Mouse (Mus musculus): ENCODE measurements around the gene Slc25a13. TPM values are rescaled to one million over a fixed set of nuclear protein-coding genes. Genes with fewer than 3 reads are reported as not detected.

The Slc25a13 gene
- total RNA-seq, 2 experiments from 2014 or later = 2.9 to 3.4 TPM

DNA sequence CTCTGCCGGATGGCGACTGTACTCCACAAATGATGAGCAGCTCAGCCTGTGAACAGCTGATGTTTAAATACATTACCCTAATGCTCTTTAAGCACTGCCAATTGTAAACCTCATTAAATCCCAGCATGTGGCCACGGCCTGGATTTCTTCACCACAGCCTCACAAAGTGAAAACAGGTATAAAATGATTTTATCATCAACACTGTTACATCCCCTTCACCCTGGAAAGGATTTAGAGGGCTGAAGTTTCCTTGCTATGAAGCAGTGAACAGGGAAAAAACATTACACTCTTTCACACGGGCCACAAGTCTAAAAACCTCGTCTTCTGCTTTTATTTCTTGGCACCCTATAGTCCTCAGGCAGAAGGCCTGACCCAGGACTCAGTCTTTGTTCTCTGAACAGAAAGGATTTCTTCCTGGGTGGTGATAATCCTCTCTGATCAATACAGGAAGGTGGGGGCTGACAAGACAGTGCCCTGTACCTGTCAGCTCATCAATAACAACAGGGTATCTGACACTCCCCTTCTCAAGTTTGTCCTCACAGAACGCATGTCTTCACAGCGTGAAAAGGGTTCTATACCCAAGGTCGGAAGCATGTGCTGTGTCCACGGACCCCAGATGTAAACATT lies 42.9 kb downstream of the Slc25a13 start:
- no peak for ATAC-seq (replicated peaks; ENCODE audit: low FRiP score, poor library complexity, severe bottlenecking)

DNA sequence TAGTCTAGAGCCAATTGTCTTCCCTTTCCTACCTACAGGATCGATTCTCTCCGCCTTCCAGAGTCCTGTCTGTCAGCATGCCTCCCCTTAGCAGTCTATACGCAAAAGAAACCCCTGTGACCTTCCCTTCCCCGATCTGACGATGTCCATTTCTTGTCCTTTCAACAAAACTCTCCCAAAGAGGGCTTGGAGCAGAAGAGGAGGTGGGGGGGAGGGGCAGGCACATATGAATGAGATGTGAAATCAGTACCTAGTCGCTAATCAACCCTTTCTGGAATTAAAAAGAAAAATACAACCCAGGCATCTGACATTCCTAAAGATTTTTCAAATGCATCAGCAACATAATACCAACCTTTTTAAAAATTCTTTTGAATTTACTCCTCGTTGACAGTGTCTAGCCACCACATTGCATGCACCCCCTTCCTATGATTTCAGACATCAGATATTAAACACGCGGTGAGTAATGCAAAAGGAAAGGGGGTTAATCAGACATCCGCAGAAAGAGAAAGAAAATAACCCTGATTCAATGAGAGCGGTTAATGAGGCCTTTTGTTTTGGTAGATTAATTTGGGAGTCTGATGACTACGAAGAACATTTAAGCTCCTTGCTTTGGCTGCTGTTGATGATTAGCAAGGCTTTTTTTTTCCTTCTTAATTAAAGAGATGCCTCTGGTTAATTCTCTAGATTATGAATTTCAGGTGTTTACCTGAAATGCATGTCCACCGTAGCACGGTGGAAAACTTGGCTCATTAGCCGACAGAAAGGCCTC lies 43.6 kb downstream of the Slc25a13 start:
- no peak for ATAC-seq (replicated peaks; ENCODE audit: low FRiP score, poor library complexity, severe bottlenecking)

DNA sequence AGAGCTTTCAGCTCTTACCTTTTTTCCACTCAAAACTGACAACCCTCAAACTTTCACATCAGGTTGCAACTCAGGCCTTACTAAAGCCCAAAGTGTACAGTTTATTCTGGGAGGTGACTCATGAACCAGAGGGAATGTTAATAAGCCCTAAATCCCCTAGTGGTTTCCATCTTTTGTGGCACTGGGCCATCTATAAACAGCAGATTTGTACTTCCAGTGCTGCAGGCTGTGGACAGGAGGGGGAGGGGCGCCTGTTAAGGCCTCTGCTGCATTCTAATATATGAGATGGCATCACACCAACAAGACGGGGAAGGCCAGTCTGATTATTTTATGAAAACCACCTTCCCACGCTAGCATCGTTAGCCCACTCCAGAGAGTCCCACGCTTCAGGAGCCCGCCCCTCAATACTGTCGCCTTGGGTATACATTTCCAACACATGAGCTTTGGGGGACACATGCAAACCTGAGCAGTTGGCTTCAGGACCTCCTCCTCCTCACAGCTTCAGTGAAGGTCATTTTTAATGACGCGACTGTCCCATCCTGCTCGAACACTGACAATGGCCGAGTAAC lies 48.3 kb downstream of the Slc25a13 start:
- no peak for ATAC-seq (replicated peaks; ENCODE audit: low FRiP score, poor library complexity, severe bottlenecking)

DNA sequence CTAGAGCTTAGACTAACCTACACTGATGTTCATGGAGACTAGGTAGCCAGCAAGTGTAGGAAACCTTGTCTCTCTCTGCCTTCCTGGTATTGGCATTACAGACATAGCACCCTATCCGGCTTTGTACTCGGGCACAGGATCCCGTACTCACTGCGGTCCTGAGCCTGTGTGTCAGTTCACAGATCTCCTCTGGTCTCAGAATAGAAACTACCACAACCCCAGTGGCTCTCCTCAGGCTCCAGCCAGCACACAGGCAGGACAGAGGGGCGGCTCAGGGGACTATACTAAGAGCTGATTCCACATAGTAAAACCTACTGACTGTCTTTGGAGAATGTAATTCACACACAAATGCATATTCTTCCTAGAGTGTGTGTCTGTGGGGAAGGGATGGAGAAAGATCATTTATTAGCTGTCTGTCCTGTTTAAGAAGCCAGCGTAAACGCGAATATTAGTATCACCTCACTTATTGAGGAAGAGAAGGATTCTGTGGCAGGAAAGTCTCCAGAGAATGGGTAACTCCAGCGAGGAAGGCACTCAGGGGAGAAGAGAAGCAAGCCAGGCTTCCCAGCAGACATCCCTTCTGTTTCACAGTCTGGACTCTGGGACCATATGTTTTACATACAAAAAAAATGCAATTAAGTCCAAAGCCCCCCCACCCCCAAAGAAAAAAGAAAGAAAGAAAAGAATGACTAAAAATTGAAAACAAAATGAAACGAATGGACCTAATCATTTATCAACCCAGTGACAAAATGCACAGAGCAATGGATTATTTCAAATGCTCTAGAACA lies 49.4 kb downstream of the Slc25a13 start:
- no peak for ATAC-seq (replicated peaks; ENCODE audit: low FRiP score, poor library complexity, severe bottlenecking)

DNA sequence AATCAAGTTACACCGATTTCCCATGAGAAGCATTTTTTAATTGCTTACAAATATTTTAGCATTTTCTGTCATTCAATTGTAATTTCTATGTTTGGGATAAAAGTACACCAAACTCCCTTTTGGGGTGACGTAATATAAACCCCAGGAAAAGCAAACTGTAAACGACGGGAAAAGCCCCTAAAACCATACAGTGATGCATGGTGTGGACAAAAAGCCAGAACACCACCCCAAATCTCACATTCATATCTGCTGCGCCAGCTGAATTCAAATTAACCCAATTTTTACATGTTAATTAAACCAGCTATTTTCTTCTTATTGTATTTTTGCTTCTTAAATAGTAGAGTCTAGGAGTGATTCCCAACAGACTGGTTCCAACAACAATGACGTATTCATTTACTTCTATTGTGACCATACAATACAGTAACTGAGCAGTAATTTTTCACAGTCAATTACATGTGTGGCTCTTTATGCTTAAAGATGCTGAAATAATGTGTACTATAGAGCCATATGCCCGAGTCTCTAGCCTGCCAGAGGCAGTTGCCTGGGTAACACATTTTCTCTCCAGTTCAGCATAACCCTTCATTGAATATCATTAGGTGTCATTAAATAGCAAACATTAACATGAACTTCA lies 53.9 kb downstream of the Slc25a13 start:
- ATAC-seq (replicated peaks; ENCODE audit: low FRiP score, poor library complexity, severe bottlenecking) = no peak

DNA sequence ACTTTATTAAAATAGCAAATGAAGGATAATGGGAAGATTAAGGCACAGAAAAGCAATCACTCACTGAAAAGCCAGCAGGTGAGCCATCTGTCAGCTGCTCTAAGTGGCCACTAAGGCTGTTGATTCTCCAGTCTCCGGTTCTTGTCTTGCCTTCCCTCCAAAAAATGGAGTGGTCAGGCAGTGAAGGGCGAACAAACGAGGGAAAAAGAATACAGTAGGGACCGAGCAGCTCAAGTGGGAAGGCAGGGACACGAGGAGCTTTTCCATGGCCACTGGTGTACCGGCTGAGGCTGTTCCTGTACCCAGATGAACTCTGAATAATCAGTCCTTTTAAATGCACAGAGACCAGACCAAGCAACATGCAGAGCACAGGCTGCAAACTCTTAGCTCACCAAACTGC lies 54.8 kb downstream of the Slc25a13 start:
- no peak for ATAC-seq (replicated peaks; ENCODE audit: low FRiP score, poor library complexity, severe bottlenecking)

DNA sequence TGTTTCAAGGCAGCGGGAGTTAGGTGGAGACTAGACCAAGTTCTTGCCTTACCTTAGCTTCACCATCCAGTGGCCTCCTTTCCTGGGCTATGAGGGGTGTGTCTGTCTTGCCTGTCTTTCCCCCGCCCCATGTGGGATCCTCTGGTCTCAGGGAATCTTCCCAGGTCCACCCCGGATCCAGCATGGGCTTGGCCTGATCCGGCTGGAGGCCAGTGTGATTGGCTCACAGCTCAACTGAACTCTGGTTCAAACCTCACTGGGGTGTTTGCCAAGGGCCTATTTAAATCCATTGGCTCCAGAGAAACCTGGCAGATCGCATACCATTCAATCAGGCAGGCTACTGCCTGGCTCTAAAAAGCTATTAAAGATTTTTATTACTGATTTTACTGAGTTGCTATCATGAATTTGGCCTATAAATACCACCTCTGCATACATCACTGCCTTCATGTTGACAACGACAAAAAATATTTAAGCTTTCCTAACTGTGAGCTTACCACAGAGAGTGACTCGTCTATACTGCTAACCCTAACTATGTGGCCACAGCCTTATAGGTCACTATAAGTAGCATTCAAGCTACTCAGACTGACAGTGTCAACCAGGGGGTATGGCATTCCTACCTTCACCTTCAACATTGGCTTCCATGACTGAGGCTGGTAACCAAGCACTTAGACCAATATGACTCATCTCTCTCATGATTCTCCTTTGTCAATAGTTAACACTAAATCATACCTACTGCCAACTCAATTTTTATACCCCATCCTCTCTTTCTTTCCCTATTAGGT lies 56.1 kb downstream of the Slc25a13 start:
- no peak for ATAC-seq (replicated peaks; ENCODE audit: low FRiP score, poor library complexity, severe bottlenecking)

DNA sequence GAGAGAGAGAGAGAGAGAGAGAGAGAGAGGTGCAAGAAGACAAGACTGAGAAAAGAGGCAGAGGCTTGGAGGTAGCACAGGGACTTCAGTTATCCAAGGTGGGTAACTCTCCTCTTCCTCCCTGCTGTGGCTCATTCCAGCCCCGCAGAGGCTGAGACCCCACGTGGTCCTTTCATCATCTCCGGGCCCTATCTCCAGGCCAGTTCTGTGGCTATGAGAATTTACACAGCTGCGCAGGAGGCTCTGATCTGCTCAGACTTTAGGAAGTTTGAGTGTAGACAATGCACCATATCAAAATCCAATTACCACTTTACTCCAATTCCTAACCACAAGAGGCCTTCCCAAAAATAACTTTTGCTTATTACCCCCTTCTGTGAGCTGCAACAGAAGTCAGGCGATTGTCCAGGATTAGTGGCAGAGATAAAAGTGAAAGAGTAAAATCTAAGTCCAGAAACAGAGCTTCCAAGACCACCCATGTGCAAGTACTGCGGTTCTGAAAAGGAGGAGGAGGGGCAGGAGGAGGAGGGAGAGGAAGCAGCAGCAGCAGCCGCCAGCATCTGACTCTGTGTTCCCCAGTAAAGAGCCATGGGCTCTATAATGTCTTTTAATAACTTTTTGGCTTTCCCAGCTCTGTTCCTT lies 57.6 kb downstream of the Slc25a13 start:
- ATAC-seq (replicated peaks; ENCODE audit: low FRiP score, poor library complexity, severe bottlenecking) = no peak

DNA sequence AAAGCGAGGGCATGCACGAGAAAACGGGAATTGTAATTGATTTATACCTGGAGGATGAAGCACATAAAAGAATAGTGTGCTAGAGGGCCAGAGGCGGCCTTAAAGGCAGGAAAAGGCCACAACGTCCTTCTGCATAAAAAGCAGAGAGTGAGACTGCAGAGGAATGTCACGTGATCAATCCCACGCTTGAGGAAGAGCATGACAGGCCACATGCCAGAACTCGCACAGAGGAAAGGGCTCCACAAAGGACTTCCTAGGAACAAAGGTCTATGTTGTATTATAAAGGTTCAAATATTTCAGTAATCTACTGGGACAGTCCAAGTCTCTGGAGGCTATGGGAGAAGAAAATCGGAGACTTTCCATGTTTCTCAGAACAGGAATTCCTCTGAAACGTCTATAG lies 63.5 kb downstream of the Slc25a13 start:
- no peak for ATAC-seq (replicated peaks; ENCODE audit: low FRiP score, poor library complexity, severe bottlenecking)

DNA sequence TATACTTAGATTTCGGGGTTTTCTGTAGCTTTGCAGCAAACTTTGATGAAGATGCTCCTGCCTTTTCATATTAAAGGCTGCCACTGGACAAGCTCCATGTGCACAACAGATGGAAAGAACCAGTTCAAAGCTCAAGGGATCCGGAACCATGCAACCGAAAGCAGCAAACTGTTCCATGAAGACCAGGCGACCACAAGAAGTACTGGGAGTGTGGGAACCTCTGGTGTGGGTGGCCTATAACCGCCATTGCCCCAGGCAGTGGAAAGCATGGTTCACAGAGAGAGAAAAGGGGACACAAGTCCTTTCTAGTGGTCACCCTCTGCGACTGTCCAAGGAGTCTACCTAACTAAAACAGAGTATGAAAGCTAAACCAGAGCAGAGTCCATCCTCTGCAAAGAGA lies 66.2 kb downstream of the Slc25a13 start:
- no peak for ATAC-seq (replicated peaks; ENCODE audit: low FRiP score, poor library complexity, severe bottlenecking)

DNA sequence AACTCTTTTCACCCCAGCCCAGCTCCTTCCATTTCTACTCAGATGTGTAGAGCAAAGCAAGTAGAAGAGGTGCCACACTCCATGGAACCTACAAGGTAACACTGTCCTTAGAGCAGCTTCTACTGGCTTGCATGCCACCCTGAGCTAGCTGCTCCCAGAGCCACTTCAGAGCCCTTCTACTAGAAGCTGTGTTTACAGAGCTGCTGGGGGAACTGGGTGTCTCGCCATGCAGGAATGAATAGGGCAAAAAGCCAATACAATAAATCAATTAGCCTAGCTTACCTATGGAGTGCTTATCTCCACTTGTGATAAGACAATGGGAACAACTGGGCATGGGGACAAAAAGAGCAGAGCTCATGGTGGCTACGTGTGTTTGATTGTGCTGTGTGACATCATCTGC lies 67.2 kb downstream of the Slc25a13 start:
- ATAC-seq (replicated peaks; ENCODE audit: low FRiP score, poor library complexity, severe bottlenecking) = no peak

DNA sequence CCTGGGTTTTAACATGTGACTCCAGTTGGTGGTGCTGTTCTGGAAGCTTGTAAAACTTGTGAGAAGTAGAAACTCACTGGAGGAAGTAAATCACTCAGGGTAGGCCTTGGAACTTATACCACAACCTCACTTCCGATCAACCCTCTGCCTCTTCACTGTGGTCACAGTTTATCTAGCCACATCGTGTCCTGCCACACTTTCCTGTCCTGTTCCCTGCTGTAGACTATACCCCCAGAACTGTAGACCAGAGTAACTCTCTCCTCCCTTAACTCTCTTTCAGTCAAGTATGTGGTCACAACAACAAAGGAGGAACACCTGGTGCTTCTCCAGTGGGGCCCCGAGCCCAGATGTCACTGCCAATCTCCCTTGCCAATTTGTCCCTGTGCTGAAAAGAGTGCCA lies 67.6 kb downstream of the Slc25a13 start:
- ATAC-seq (replicated peaks; ENCODE audit: low FRiP score, poor library complexity, severe bottlenecking) = no peak

DNA sequence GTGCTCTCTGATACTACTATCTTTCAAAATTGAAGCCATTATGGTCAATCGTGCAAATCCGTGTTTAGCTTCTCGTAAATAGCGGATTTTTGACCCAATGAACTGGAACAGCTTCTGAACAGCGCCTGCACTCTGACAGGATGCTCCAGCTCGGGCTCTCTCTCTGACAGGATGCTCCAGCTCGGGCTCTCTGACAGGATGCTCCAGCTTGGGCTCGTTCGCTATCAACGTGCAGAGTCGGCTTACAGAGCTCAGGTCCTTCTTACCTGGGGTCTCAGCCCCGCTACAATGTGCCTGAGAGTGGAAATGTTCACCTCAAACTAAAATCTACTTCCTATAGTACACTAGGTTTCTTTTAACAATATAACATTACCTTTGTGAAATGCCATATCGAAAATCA lies 71.6 kb downstream of the Slc25a13 start:
- no peak for ATAC-seq (replicated peaks; ENCODE audit: low FRiP score, poor library complexity, severe bottlenecking)

DNA sequence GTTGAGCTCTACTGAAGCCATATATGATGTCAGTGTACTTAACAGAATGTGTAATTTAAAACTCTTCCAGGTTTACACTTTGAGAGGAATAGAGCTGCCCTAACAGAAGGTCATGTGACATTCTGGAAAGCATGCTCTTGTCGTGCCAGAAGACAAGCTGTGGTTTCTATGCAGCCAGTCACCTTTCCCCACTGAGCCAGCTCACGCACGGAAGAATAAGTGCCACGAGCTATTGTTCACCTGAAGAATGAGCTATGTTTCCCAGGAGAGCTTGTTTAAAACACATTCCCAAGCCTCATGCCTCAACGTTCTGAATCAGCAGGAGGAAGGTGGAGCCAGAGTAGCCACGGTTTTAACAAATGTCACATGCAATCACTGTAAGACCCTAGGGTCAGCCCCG lies 73.4 kb downstream of the Slc25a13 start:
- ATAC-seq (replicated peaks; ENCODE audit: low FRiP score, poor library complexity, severe bottlenecking) = no peak

DNA sequence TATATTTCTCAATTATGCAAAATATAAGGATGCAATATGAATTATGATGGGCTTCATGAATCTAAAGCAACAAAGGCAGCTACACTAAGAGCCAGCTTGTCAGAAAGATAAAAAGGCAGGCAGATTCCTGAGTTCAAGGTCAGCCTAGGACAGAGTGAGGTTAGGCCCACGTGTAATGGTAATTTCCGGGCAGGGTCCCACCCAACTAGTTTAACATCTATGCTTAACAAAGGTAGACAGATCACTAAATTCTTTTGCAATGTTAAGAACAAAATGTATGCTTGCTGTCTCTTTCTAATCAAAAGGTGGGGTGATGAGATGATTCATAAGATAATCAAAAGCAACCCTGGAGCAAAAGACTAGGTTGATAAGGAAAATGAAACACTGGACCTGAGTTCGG lies 76.6 kb downstream of the Slc25a13 start:
- no peak for ATAC-seq (replicated peaks; ENCODE audit: low FRiP score, poor library complexity, severe bottlenecking)

DNA sequence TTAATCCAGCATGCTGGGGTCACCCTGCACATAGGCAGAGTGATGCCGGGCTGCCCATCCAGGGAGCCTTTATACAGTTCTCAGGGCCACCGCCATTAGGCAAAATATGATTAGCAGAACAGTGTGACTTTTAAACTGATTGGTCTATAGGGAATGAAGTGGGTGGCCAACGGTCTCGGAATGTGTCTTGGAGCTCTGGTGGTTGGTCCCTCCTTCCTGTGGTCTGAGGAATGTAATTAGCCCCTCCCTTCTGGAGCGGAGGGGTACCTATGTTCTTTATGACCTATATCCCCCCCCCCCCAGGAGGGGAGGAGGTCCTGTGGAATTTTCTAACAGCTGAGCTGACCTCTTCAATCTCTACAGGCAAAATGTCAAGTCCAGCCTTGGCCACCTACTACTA lies 77.9 kb downstream of the Slc25a13 start:
- no peak for ATAC-seq (replicated peaks; ENCODE audit: low FRiP score, poor library complexity, severe bottlenecking)

DNA sequence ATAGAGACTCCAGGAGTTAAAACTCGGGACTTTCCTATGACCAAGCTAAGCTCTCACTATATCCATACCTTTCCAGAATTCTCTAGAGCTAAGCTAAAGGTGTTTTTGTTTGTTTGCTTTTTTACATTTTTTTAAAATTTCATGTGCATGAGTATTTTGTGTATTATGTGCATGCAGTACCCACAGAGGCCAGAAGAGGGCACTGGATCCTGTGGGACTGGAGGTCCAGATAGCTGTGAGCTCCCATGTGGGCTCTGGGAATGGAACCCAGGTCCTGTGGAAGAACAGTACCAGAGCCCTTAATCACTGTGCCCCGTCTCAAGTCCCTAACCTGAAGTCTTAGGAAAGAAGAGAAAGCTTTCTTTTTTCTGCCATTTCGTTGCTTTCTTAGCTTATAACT lies 80.2 kb downstream of the Slc25a13 start:
- ATAC-seq (replicated peaks; ENCODE audit: low FRiP score, poor library complexity, severe bottlenecking) = no peak

DNA sequence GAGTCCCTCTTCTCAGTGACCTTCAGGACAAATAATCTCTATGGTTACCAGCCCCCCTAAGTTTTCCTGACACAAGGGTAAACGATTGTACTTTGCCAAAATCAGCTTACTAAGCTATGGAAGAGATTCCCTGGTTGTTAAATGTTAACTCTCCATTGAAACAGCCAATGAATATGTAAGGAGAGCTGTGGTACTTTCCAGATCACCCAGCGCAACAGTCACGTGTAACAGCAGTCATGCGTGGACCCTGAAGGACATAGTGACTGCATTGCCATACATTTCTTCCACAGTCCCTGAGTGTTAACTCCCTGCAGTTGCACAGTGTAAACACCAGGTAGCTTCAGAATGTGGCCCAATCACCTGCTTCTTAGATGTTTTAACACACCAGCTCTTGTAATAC lies 82.0 kb downstream of the Slc25a13 start:
- no peak for ATAC-seq (replicated peaks; ENCODE audit: low FRiP score, poor library complexity, severe bottlenecking)

DNA sequence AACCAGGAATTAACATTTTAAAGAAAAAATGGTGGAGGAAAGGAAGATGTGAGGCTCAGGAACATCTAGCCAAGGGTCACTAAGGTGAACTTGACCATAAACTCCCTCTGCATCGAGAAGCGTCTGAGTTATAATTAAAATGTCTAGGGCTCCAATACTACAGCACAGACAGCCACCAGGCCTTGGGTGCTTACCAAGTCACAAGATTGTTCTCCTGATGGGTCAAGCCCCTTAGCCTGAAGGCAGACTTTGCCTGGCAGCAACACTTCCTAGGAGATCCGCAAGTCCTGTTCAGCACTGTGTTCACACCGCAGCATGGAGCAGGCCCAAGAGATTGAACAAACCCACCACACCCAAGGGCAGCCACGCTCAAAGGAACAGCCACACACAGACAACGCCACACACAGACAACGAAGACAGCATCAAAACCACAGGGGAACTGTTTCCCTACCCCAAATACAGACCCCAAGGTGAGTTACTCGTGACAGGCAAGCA lies 83.4 kb downstream of the Slc25a13 start:
- no peak for ATAC-seq (replicated peaks; ENCODE audit: low FRiP score, poor library complexity, severe bottlenecking)
